Mouse (Mus musculus): ENCODE measurements around the gene Isyna1.

- TF ChIP-seq CTCF (IDR thresholded peaks at IDR 0.05; ENCODE audit: insufficient read depth, low read length), result no peak
- no peak for TF ChIP-seq POLR2A (IDR thresholded peaks at IDR 0.05; ENCODE audit: borderline replicate concordance, extremely low read depth, low read depth, low read length)
Measured at GRCm38 (mm10) chr8:70614469-70614868, 20.3 kb downstream of the Isyna1 start.
